Mouse (Mus musculus) hematopoietic stem cell, adult 5-6 weeks (primary cell): ENCODE measurements around the gene Angptl2. TPM values are rescaled to one million over a fixed set of nuclear protein-coding genes. Genes with fewer than 3 reads are reported as not detected.
"Not testable (repeated sequence)": the region's sequence is repeated elsewhere in the genome, so short reads cannot be mapped to it uniquely, and the experiment has no call there.

ENCODE experiments used
- ATAC-seq, 2 experiments: fragments of 125-278 bp in 1 of 2; replicated peaks in 1 of 2; 2 replicates each; pipeline ENCODE4 v1.8.0; 2016 to 2017; ENCODE audit warnings: inconsistent platforms in 2 of 2, mild to moderate bottlenecking in 2 of 2, moderate number of reproducible peaks in 2 of 2, low read depth in 1 of 2, moderate TSS enrichment in 1 of 2; ENCODE audit not compliant: low FRiP score in 2 of 2, poor library complexity in 2 of 2, severe bottlenecking in 2 of 2, insufficient read depth in 1 of 2, low TSS enrichment in 1 of 2
- total RNA-seq: library from RNA; stranded (forward); fragments of 172-1452, 232-1000 nt; gene quantifications from 2 replicates; pipeline ENCODE4 v1.2.3, GENCODE M21; 2017

The Angptl2 gene
- total RNA-seq, 1 experiment from 2014 or later: 2.5 TPM

DNA sequence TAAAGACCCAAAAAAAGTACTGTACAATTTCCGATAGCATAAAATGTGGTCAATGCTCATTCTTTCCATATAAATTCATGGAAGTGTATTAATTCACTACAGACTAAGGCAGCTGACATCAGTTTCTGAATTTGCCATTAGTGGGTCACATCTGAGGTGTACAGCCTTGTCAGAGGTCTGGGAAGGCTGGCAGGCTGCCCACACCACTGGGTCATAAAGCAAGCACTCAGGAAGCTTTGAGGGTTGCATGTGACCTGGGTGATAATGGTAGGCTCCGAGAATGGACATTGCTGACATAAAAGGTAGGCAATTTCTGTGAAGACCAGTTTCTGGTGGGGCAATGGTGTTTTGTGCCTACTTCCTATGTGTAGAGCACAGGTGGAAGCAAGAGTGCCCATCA, 28.0 kb upstream of the Angptl2 start:
- ATAC-seq: no peak

DNA sequence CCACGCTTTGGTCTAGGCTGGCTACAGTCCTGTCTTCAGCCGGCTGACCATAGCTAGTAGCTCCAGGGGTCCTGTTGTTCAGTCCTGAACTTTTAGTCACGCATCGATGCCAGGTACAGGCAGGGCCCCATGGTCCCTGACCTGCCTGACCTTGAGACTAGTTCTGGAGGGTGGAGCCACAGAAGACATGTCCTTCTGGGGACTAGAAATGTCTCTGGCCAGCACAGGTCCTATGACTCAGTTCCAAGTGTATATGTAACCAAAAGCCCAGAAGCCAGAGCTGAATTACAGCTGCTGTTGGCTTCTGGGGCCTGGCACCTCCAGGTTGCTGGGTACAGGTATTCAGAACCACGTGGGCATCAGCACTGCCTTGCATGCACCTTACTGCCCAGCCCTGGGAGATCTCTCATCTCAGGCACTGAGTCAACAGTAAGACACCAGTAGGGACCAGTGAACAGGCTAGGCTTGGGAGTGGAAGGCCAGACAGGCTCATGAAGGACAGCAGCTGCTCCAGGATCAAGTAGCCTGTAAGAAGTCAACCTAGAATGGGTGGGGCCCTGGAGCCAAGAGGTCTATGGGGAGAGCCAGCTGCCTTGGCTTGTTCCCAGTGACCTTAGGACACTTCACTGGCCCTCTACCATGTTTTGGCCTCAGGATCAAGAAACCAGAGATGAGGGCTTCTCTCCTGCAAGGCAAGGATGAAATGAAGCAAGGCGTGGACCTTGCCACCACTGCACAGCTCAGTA, 26.8 kb upstream of the Angptl2 start:
- no peak for ATAC-seq

DNA sequence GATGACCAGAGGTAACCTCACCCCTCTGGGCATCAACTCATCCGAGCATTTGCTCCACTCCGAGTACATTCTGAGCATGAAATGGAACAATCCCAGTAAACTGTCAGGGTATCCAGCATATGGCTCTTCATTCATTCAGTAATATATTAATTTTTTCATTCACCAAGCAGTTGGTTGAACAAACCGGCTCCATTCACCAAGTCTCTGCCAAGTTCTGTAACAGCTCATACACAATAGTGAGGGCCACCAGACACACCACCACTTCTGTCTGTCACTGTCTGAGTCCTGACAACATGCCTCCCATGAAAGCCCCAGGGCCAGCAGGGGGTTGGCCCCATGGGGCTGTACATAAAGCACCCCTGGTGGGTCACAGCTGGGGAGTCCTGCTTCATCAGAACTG, 25.9 kb upstream of the Angptl2 start:
- no peak for ATAC-seq

DNA sequence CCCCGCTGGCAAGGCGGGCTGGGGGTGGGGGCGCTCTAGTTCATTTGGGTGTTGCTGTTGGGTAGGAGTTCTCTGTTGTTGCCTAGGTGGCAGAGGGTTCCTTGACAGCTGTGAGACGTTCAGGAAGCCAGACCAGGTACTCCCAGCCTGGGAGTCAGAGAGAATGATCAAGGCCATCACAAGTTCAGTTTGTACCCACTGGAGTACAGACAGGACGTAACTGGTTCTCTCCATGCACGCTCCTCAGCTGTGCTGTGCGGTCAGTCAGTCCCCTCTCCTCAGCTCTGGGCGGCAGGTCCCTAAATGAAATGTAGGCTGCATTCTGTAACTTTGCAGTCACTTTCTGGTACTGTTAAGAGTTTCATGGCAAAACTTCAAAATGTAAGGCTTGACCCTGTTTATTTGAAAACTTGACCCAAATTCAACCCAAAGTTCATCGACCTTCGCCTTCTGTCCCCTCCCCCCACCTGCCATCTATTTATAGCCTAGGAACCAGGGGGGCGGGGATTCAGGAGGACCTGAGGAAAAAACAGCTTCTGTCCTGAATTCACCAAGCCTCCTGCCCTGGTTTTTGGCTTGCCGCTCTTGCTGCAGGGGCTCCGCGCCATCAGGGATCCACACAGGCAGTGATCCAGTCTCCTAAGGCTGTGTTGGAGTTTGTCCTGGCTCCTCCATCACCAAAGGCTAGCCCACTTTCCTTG, 15.4 kb upstream of the Angptl2 start:
- ATAC-seq: no peak

DNA sequence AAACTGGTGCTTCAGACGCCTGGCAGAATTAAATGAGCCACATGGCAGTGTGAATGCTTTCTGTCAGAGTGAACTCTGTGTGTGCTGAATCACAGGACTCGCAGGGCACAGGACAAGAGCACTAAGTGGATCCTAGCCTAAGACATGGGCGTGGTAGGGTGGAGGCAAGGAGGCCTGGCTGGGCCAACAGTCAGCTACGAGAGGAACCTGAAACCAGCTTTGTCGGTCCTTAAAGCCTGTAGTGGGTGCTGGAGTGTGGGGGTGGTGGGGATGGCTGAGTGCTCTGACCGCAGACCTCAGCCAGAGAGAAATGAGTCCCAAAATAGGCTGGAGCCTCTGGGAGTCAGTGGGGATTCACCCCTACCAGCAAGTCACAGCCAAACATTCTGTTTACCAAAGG, 12.6 kb upstream of the Angptl2 start:
- no peak for ATAC-seq

DNA sequence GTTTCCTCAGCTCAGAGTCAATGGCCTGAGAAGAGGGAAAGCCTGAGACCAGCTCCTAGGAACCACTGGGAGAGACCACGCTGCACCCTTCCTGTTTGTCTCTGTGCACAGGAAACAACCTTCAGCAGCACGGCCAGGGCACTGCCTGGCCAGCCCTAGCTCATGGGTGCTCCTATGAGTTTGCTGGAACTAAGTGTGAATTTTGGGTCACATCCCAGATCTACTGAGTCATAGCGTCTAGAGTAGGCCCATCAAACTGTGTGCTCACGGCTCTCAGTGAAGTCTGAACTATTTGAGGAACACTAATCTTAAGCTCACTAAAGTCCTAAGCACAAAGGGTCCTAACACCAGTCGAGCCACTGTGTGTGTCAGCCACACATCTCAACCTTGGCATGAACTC, 10.9 kb upstream of the Angptl2 start:
- ATAC-seq: no peak

DNA sequence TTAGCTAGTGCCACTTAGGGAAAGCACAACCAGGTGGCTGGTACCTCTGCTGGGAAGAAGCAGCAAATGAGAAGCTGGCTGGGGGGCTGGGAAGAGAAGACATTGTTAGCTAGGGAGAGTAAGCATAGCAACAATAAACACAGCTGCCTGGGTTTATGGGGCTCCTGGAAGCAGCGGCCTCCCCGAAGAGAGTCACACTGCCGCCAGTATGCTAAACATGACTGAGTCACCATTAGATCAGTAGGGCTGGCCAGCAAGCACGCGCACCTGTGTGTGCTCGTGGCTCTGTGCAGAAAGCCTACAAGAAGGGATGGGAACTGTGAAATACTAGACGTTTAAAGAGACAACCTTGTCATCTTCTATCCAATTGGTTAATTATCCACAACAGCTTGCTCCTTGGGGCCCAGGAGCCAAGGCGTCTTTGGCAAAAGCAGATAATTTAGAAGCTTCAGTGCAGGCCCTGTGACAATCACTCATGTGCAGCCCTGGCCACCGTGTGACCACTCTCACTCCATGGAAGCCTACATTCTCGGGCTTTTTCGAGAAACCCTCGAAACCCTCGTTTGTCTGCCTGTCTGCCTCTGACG, 9.8 kb upstream of the Angptl2 start:
- ATAC-seq: no peak

DNA sequence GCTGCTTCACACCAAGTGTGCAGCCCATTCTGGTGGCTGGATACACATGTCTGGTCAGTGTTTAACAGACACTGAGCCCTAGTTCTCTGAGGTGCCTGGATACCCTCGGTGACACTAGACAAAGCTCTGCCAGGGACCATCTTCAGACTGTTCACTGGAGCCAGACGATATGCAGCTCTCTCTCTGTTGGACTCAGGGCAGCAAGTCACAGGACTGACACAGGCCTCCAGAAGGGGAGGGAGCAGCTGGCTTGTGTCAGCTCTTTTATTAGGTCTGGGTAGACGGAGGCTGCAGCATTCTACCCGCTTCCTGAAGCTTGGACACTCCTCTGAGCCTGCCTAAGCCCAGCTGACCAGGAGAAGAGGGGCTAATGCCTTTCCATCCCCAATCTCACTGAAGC, 8.8 kb upstream of the Angptl2 start:
- no peak for ATAC-seq

DNA sequence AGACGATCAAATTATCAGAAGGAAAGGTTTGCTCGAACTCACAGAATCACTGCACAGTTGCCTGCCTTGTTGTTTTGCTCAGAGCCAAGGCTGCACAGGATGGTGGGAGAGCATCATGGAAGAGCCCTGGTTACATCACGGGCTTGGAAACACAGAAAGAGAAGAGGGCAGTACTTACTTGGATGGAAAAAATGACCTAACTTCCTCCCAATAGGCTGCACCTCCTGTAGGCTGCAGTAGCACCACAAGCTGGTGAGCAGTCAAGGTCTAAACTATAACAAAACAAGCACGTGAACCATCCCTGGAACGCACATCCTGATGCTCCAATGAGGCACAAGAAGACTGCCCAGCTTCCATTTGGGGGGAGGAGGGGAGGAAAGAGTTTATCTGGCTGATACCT, 7.7 kb upstream of the Angptl2 start:
- ATAC-seq: no peak

DNA sequence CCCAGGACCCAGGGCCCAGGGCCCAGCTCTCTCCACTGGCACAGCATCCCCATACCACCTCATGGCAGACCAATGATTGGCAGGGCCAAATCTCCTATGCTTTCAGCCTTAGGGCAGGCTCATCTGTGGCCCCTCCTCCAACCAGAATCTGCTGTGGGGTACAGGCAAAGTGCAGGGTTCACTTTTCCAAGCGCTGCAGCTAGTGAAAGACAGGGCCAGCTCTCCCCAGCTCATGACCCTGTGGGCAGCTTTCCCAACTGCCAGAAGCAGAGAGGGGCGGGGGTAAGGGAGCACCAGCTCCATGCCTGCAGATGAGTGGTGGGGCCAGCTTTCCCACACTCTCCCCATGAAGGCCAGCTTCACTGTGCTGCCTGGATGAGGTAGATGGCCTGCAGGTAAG, 5.0 kb upstream of the Angptl2 start:
- no peak for ATAC-seq

DNA sequence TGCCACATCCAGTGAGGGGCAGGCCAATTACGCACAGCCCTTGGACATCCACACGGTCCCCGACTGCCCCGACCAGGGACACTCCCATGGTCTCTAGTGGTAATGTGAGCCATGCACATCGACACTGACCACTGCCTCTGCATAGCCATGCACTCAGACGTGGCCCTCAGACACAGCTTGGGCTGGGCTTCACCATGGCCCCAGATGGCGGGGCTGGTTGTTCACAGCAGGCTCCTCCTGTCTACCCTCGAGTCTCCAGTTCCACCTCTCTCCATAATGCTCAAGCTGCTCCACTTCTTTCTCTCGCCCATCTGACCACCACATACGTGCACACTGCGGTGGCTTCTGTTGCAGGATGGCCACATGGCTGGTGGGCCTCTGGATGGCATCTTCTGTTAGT, 4.6 kb upstream of the Angptl2 start:
- ATAC-seq: not testable (repeated sequence)

DNA sequence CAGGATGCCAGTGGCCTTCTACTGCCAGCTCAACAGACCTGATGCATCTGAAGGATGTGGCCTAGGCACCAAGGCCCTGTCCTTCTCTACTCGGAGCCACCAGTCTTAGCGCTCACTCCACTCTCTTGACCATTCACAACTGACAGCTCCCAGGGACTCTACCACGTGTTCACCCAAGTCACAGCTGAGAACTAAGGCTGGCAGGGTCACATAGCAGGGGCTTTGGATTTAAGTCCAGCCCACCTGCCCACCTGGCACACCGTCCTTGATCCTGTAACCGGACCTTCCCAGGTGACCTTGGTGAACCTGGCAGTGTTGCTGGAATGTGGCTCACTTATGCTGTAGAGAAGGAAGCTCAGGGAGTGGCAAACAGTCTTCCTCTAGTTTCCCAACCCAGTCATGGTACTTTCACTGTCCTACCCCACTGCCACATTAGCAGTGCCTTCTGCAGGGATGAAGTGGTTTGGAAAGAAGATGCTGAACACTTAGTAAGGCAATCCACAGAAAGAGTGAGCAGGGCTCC, 631 bp upstream of the Angptl2 start:
- ATAC-seq: no peak

DNA sequence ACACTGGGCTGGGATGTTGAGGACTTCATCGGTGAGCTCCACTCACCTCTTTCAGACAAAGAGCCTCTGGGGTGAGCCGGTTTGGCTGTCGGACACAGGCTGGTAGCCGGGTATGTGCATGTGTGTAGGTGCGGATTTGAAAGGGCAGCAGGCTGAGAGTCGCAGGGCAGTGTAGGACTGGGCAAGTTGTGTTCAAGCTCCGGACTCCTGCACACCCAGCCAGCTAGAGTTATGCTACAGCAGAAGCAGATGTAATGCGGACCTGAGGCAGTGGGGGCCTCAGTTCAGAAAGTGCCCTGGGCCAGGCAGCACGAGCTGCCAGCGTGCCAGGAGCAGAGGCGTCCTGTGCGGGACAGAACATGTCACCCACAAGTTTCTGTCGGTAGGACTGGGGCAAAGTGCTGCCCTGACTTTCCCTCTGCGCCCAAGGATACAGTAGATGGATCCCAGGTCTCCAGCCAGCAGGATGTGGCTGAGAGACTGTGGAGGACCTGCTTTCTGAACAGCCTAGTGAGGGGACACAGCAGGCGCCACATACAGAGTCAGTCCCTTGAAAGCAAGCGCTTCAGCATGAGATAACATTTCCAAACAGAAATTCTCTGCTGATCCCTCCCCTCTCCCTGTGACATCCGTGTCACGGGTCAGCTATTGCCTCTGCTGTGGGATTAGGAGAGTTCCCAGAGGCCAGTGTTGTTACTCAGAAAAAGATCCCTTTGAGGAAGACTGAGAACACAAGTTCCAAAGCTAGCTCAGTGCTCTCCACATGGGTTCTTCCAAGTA, 966 bp downstream of the Angptl2 start:
- ATAC-seq: no peak

DNA sequence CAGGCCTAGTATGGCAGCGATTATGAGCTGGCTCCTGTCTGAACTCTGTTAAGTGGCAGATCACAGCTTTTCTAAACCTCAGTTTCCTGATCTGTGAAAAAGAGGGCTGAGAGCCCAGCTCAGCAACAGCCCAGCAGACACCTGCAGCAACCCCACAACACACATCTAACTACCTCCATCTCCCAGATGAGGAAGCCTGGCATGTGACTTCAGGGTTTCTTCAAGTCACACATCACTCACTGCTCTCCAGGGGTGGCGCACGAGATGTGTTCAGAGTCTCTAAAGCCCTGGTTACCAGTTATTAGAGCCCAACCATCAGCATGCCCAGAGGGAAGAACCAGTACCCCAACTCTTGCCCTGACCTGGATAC, 1.5 kb downstream of the Angptl2 start:
- ATAC-seq: no peak

DNA sequence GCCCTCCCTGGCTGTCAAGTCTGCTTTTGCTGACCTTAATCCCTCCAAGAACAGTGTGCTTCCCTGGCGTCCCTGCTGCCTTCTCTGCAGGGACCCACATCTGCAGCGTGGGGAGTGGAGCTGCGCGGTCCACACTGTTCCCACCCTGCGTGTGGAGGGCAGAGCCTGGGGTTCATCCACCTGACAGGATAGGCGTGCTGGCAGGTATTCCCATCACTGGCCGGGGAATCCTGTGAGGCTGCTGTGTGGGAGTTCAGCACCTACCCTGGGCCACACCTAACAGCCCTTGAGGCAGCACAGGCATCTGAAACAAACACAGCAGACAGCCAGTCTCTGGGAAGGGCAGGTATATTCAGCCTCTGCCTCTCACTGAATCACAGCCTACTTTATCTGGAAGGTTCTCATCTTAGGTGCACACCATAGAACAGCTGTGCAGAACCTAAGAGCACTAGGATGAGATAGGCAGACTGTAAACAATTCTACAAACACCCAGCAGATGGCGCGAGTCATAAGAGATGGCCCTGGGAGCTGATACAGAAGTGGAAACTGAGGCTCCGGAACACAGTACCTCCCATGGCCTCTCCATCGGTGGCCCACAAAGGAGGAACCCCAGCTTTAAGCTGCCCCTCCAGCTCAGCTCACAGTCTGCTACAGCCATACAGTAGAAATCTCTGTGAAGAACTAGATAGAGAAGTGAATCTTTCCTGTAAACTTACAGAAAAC, 3.2 kb downstream of the Angptl2 start:
- no peak for ATAC-seq

DNA sequence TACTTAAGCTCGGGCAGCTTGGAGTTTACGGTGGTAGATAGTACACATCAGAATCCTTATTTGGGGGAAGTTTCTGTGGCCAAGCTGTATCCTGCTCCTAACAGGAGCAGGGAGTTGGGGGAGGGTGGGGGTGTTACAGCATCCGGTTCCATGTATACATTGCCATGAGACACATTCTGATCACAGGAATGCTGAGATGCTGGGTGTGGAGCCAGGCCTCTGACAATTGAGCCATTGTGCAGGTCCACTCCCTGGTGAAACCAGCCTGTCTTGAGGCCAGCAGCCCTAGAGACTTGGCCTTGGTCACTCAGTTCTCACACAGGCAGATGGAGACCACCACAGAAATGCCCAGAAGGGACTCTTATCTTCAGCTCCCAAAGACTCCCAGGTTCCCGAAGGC, 3.8 kb downstream of the Angptl2 start:
- no peak for ATAC-seq

DNA sequence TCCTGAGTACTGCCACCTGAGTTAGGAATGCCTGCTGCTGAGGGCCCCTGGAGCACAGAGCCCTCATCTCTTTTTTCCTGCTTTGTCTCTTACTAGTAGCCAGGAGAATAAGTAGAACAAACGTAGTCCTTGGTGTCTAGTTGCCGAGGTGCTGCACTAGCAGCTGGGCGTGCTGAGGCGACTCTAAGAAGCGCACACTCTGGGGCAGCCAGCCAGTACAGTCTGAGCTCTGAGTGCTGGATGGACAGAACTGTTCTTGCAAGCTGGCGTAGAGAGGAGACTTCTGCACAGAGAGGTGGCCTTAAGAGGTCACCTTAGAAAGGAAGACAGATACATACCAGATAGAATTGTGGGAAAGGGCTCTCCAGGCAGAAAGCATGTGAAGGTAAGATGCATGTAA, 4.4 kb downstream of the Angptl2 start:
- ATAC-seq: no peak
